Mouse (Mus musculus) neutrophil, adult 65 days (primary cell): ENCODE data around the gene Olfr20. TPM values are rescaled to one million over a fixed set of nuclear protein-coding genes. Genes with fewer than 3 reads are reported as not detected.

ENCODE experiments used
- total RNA-seq: library from RNA; stranded (reverse); gene quantifications from 2 replicates; pipeline ENCODE4 v1.2.4, GENCODE M21; 2023

The Olfr20 gene
- total RNA-seq: not detected in 2 replicates

DNA sequence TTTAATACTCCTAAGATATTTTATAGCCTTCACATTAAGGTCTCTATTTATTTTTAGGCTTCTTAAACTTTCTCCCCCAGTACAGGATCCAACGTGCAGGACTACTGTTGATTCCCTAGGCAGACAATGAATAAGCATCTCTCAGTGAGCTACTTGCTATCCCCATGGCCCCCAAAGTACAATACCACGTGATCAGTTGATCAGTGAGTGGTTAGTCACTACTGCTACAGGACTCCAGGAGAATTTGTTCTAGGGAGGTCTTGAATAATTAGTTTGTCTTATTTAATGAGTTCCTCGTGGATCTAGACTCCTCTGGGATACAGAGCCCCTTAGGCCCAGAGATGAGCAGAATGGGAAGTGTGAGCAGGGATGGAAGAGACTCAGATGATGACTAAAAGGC is at the start of gene Olfr20:
TSS of gene Olfr20 (plus strand) at position 301 of the 400 bp plus-strand sequence.

DNA sequence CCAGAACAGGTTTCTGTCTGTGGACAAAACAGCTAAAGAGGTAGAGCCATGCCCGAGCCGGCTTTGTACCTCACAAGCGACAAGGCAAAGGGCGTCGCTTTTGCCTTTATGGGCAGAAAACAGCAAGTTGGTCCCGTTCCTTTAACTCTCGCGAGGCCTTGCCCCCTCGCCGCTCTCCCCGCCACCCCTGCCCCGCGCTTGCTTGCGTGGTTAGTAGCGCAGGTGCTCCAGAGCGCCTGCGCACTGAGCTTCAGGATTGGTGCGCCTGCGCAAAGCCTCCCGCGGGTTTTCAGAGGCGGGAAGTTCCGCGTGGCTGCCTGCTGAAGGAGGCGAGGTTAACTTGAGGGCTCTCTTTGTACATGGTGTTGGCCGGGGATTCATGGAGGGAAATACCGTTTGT is 21.1 kb upstream of the Olfr20 start, which contains the start of the genes Aspa, Gm49340 and Spata22:
TSS of gene Aspa (minus strand) at position 155 of the 400 bp plus-strand sequence.
TSS of gene Gm49340 (plus strand) at position 300 of the 400 bp plus-strand sequence.
TSS of gene Spata22 (plus strand) at position 300 of the 400 bp plus-strand sequence.

DNA sequence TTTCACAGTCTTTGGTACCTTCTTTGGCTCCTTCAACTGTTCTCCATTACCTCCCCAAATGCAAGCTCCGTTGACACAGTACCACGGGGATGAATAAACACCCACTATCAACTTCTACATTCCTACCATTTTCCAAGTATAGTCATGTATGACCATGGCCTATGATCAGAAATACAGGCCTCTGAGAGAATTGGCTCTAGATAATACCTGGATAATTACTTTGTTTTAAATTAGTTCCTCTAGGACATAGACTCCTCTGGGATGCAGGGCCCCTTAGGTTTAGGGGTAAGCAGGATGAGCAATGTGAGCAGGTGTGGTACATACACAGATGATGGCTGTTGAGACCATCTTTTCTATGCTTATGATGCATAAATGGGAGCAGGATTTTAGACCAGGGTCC is 20.4 kb downstream of the Olfr20 start, which contains the start of gene Olfr376:
TSS of gene Olfr376 (plus strand) at position 301 of the 400 bp plus-strand sequence.

DNA sequence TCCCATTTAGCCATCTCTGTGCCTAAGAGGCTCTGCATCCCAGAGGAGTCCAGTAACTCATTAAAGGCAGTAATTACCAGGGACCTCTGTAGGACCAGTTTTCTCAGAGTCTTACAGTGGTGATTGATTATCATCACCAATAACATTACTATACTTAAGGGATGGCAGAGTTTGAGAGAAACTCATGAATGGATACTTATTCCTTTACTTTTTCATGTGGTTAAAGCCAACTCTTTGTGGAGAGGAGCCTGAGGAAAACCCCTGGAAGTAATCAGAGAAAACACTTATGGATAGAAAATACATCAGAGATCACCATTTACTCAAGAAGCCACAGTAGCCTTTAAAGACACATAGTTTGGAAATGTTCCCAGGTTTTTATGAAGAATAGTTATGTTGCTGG is 48.9 kb downstream of the Olfr20 start, which contains the start of gene Olfr1:
TSS of gene Olfr1 (minus strand) at position 101 of the 400 bp plus-strand sequence.

Other genes starting within 250 kb of the Olfr20 start
- 6.6 and 6.9 TPM in 2 replicates for gene Haspin, start 212.5 kb upstream of the Olfr20 start, total RNA-seq
- not detected in 2 replicates for gene P2rx5, start 190.4 kb upstream of the Olfr20 start, total RNA-seq
- 22.2 and 29.7 TPM in 2 replicates for gene Emc6, start 173.7 kb upstream of the Olfr20 start, total RNA-seq
- 10.4 and 14.8 TPM in 2 replicates for gene Tax1bp3, start 173.7 kb upstream of the Olfr20 start, total RNA-seq
- gene Ctns, start 151.7 kb upstream of the Olfr20 start, total RNA-seq: 24.8 and 27.1 TPM in 2 replicates
- 0.75 and 0.76 TPM in 2 replicates for gene Shpk, start 151.3 kb upstream of the Olfr20 start, total RNA-seq
- not detected in 2 replicates for gene Trpv1, start 116.5 kb upstream of the Olfr20 start, total RNA-seq
- gene Trpv3, start 83.4 kb upstream of the Olfr20 start, total RNA-seq: not detected in 2 replicates
- not detected in 2 replicates for gene Aspa, start 21.2 kb upstream of the Olfr20 start, total RNA-seq
- not detected in 2 replicates for gene Gm49340, start 21.0 kb upstream of the Olfr20 start, total RNA-seq
- not detected in 2 replicates for gene Spata22, start 21.0 kb upstream of the Olfr20 start, total RNA-seq
- not detected in 2 replicates for gene Olfr376, start 20.5 kb downstream of the Olfr20 start, total RNA-seq
- not detected in 2 replicates for gene Olfr1, start 48.8 kb downstream of the Olfr20 start, total RNA-seq
- not detected in 2 replicates for gene Olfr378, start 77.7 kb downstream of the Olfr20 start, total RNA-seq
- not detected in 2 replicates for gene Olfr380, start 106.7 kb downstream of the Olfr20 start, total RNA-seq
- gene Olfr381, start 140.8 kb downstream of the Olfr20 start, total RNA-seq: not detected in 2 replicates
- gene Olfr382, start 166.4 kb downstream of the Olfr20 start, total RNA-seq: not detected in 2 replicates
- not detected in 2 replicates for gene Olfr385, start 242.2 kb downstream of the Olfr20 start, total RNA-seq
- gene Olfr384, start 247.8 kb downstream of the Olfr20 start, total RNA-seq: not detected in 2 replicates